Mouse (Mus musculus): ENCODE measurements around the gene Fam90a1a. TPM values are rescaled to one million over a fixed set of nuclear protein-coding genes. Genes with fewer than 3 reads are reported as not detected.

Gene Fam90a1a
- polyA plus RNA-seq, 1 experiment = not detected

- Histone ChIP-seq H3K4me1 (ENCODE audit: control insufficient read depth, insufficient read depth, low read length) (no peaks in the 10 kb centered on the region), H3K27ac (ENCODE audit: insufficient read depth, low read depth, low read length) (no peak overlapping the region), H3K4me3 (ENCODE audit: insufficient read depth, low read length) (no peak overlapping the region)
- no peak for TF ChIP-seq CTCF (IDR thresholded peaks at IDR 0.05; ENCODE audit: low read depth, low read length)
- TF ChIP-seq POLR2A (IDR thresholded peaks at IDR 0.05; ENCODE audit: borderline replicate concordance, low read depth, low read length) = no peak
These were observed 54.7 kb downstream of the Fam90a1a start for GRCm38 (mm10) chr8:22013034-22013707.

Other genes starting within 250 kb of the Fam90a1a start
- gene Defa24, start 224.2 kb upstream of the Fam90a1a start, polyA plus RNA-seq (2012; ENCODE audit: insufficient read depth, insufficient read length, missing spikeins) = not detected in 2 replicates
- gene Defb50, start 135.2 kb upstream of the Fam90a1a start, polyA plus RNA-seq (2012; ENCODE audit: insufficient read depth, insufficient read length, missing spikeins) = not detected in 2 replicates
- not detected in 2 replicates for gene Defb2, start 118.8 kb upstream of the Fam90a1a start, polyA plus RNA-seq (2012; ENCODE audit: insufficient read depth, insufficient read length, missing spikeins)
- gene Defb10, start 99.8 kb upstream of the Fam90a1a start, polyA plus RNA-seq (2012; ENCODE audit: insufficient read depth, insufficient read length, missing spikeins) = not detected in 2 replicates
- gene Defb9, start 73.3 kb upstream of the Fam90a1a start, polyA plus RNA-seq (2012; ENCODE audit: insufficient read depth, insufficient read length, missing spikeins) = not detected in 2 replicates
- not detected in 2 replicates for gene Defb11, start 52.3 kb upstream of the Fam90a1a start, polyA plus RNA-seq (2012; ENCODE audit: insufficient read depth, insufficient read length, missing spikeins)
- gene Defb15, start 26.0 kb upstream of the Fam90a1a start, polyA plus RNA-seq (2012; ENCODE audit: insufficient read depth, insufficient read length, missing spikeins) = not detected in 2 replicates
- gene Defb35, start 20.4 kb upstream of the Fam90a1a start, polyA plus RNA-seq (2012; ENCODE audit: insufficient read depth, insufficient read length, missing spikeins) = not detected in 2 replicates
- not detected in 2 replicates for gene Defb13, start 12.0 kb upstream of the Fam90a1a start, polyA plus RNA-seq (2012; ENCODE audit: insufficient read depth, insufficient read length, missing spikeins)
- gene Ccdc70, start 11.1 kb downstream of the Fam90a1a start, polyA plus RNA-seq (2012; ENCODE audit: insufficient read depth, insufficient read length, missing spikeins) = not detected in 2 replicates
- 0.12 TPM in 1 of 2 replicates, not detected in the other for gene Atp7b, start 101.6 kb downstream of the Fam90a1a start, polyA plus RNA-seq (2012; ENCODE audit: insufficient read depth, insufficient read length, missing spikeins)
- gene Alg11, start 102.0 kb downstream of the Fam90a1a start, polyA plus RNA-seq (2012; ENCODE audit: insufficient read depth, insufficient read length, missing spikeins) = 7.7 and 9.3 TPM in 2 replicates
- not detected in 2 replicates for gene Nek5, start 166.3 kb downstream of the Fam90a1a start, polyA plus RNA-seq (2012; ENCODE audit: insufficient read depth, insufficient read length, missing spikeins)
- 2.6 and 2.9 TPM in 2 replicates for gene Nek3, start 207.7 kb downstream of the Fam90a1a start, polyA plus RNA-seq (2012; ENCODE audit: insufficient read depth, insufficient read length, missing spikeins)
- 22.0 and 30.3 TPM in 2 replicates for gene Ckap2, start 227.1 kb downstream of the Fam90a1a start, polyA plus RNA-seq (2012; ENCODE audit: insufficient read depth, insufficient read length, missing spikeins)
- gene Vps36, start 234.1 kb downstream of the Fam90a1a start, polyA plus RNA-seq (2012; ENCODE audit: insufficient read depth, insufficient read length, missing spikeins) = 27.4 and 34.3 TPM in 2 replicates